ENCODE assay signal across 8 mouse cellular contexts in the genomic region with DNA sequence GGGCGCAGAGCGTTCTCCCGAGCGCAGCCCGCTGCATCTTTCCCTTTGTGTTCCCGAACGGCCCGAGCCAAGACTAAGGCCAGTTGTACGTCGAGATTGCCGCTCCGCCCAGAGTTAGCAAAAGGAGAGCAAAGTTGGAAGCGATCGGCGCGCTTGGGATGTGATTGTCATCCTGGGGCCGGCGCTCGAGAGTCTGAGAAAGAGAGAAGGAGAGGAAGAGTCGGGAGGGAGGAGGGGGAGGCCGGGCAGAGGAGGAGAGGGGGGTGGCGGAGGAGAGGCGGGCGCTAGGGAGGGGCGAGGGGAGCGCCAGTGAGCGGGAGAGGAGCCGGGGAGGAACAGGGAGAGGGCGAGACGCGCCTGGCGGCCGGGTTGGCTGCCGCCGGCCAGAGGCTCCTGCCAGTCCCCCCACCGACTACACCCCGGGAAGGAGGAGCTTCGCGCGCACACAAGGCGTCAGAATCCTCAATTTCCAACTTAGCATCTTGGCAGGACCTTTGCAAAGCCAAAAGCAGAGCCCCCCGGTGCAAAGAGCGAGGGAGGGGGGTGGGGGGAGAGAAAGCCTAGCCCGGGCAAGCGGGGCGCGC. TPM values are rescaled to one million over a fixed set of nuclear protein-coding genes. Genes with fewer than 3 reads are reported as not detected.
A peak's percentile ranks its signal among the peaks of the same experiment; 100 is the strongest.
DNase-seq lines count a peak whose midpoint lies in the region; ATAC-seq and TF ChIP-seq lines count a peak whose summit lies in the region.

A gene (plus strand): TSS at position 228 of the 584 bp plus-strand sequence.

- no peaks in the 10 kb centered on the region for H3K36me3 ChIP-seq in G1E (replicated peaks)
- no peaks in the 10 kb centered on the region for H3K36me3 ChIP-seq in embryonic facial prominence, embryonic 15.5 days
- no peaks in the 10 kb centered on the region for H3K36me3 ChIP-seq in heart, embryonic 15.5 days
- no peaks in the 10 kb centered on the region for H3K36me3 ChIP-seq in stomach, postnatal 0 days (ENCODE audit: control insufficient read depth, insufficient read depth, low read length)

- under 1% methylated on average over 41 of the region's 47 CpGs for WGBS in embryonic facial prominence, embryonic 15.5 days
- WGBS in heart, embryonic 15.5 days: under 1% methylated on average over 39 of the region's 47 CpGs
- 1% methylated on average over 32 of the region's 47 CpGs for WGBS in stomach, postnatal 0 days

- no peak for TF ChIP-seq EP300 in stomach, postnatal 0 days (optimal IDR thresholded peaks at IDR 0.05)

- no peak for ATAC-seq in G1E (ENCODE audit: extremely low read depth, insufficient number of reproducible peaks, low FRiP score, poor library complexity, severe bottlenecking)
- ATAC-seq in embryonic facial prominence, embryonic 15.5 days (ENCODE audit: insufficient number of reproducible peaks, low FRiP score, low TSS enrichment, low read depth): peak; percentile 80
- peak; percentile 73 for ATAC-seq in heart, embryonic 15.5 days (replicated peaks; ENCODE audit: insufficient number of reproducible peaks, insufficient read depth, low FRiP score, low read depth)
- peak; percentile 67 for ATAC-seq in stomach, postnatal 0 days (ENCODE audit: low FRiP score, low TSS enrichment)

- peak within 1 kb of the TSS; percentile 97 for H3K27ac ChIP-seq in embryonic facial prominence, embryonic 15.5 days (replicated peaks)
- peak within 1 kb of the TSS; percentile 94 for H3K27ac ChIP-seq in heart, embryonic 15.5 days
- H3K27ac ChIP-seq in stomach, postnatal 0 days (replicated peaks): peak within 1 kb of the TSS; percentile 86

- TF ChIP-seq CTCF in G1E (IDR thresholded peaks at IDR 0.05; ENCODE audit: low read depth, low read length): no peak
- TF ChIP-seq CTCF in stomach, postnatal 0 days (IDR thresholded peaks at IDR 0.05; ENCODE audit: low read depth): no peak

- H3K4me3 ChIP-seq in G1E (ENCODE audit: low read depth, low read length): peak within 1 kb of the TSS; percentile 86
- H3K4me3 ChIP-seq in embryonic facial prominence, embryonic 15.5 days (replicated peaks): peak within 1 kb of the TSS; percentile 75
- peak within 1 kb of the TSS; percentile 90 for H3K4me3 ChIP-seq in heart, embryonic 15.5 days
- peak within 1 kb of the TSS; percentile 69 for H3K4me3 ChIP-seq in stomach, postnatal 0 days (ENCODE audit: low read depth, low read length)

- peak within 1 kb of the TSS; percentile 84 for H3K4me2 ChIP-seq in embryonic facial prominence, embryonic 15.5 days (replicated peaks)
- peak within 1 kb of the TSS; percentile 93 for H3K4me2 ChIP-seq in heart, embryonic 15.5 days
- peak within 1 kb of the TSS; percentile 72 for H3K4me2 ChIP-seq in stomach, postnatal 0 days (replicated peaks; ENCODE audit: low read depth)

- peaks cover 25% of the 10 kb centered on the region for H3K4me1 ChIP-seq in G1E (ENCODE audit: insufficient read depth, low read depth, low read length)
- H3K4me1 ChIP-seq in embryonic facial prominence, embryonic 15.5 days: peaks cover 67% of the 10 kb centered on the region
- peaks cover 36% of the 10 kb centered on the region for H3K4me1 ChIP-seq in heart, embryonic 15.5 days (replicated peaks)
- no peaks in the 10 kb centered on the region for H3K4me1 ChIP-seq in stomach, postnatal 0 days (replicated peaks; ENCODE audit: control insufficient read depth, insufficient read depth)

- H3K9me3 ChIP-seq in G1E (replicated peaks): peaks cover 50% of the 10 kb centered on the region
- no peaks in the 10 kb centered on the region for H3K9me3 ChIP-seq in embryonic facial prominence, embryonic 15.5 days (replicated peaks)
- no peaks in the 10 kb centered on the region for H3K9me3 ChIP-seq in heart, embryonic 15.5 days (replicated peaks)
- H3K9me3 ChIP-seq in stomach, postnatal 0 days (ENCODE audit: control insufficient read depth, low read length): no peaks in the 10 kb centered on the region

- H3K27me3 ChIP-seq in G1E (ENCODE audit: insufficient read depth, low read length): no peaks in the 10 kb centered on the region
- H3K27me3 ChIP-seq in embryonic facial prominence, embryonic 15.5 days: peaks cover 20% of the 10 kb centered on the region
- H3K27me3 ChIP-seq in heart, embryonic 15.5 days: peaks cover 47% of the 10 kb centered on the region
- H3K27me3 ChIP-seq in stomach, postnatal 0 days (ENCODE audit: control insufficient read depth, insufficient read depth, low read length): peaks cover 28% of the 10 kb centered on the region

- H3K9ac ChIP-seq in embryonic facial prominence, embryonic 15.5 days: peak within 1 kb of the TSS; percentile 78
- H3K9ac ChIP-seq in heart, embryonic 15.5 days: peak within 1 kb of the TSS; percentile 74
- peak within 1 kb of the TSS; percentile 77 for H3K9ac ChIP-seq in stomach, postnatal 0 days (ENCODE audit: low read length)

- DNase-seq in G1E (ENCODE audit: low spot score): no peak
- DNase-seq in adrenal gland, adult 8-10 months: peak; percentile 61
- DNase-seq in kidney, postnatal 10 days: peak; percentile 85
- peak; percentile 83 to 94 for DNase-seq in lung, postnatal 4 days
- peak; percentile 88 for DNase-seq in stomach, postnatal 0 days (ENCODE audit: low spot score)
- DNase-seq in natural killer cell, adult 2 months (ENCODE audit: low spot score in 2 of 2): no peak

RNA-seq across cellular contexts. Expression of the gene that starts here (rescaled TPM):
- total RNA-seq in G1E (2014; fragmentation: Nextera tagmentation) (not detected in 2 replicates), G1E (2017) (0.12 and 0.16 TPM in 2 replicates)
- polyA plus RNA-seq in G1E (2012): 0.55 and 0.70 TPM in 2 replicates
- total RNA-seq in adrenal gland, adult 8-10 months (2022): 1 to 10 TPM; 2.0 to 2.4 (median 2.3) TPM
- 20.2 and 23.1 TPM in 2 replicates for polyA plus RNA-seq in embryonic facial prominence, embryonic 15.5 days (2015; fragmentation: Nextera tagmentation; extraction: Ambion mirVana)
- 7.7 and 8.6 TPM in 2 replicates for polyA plus RNA-seq in heart, embryonic 15.5 days (2015; fragmentation: Nextera tagmentation; extraction: Ambion mirVana)
- polyA plus RNA-seq in stomach, postnatal 0 days (2015; fragmentation: Nextera tagmentation; extraction: Ambion mirVana): 4.5 and 4.7 TPM in 2 replicates

Comparison
In these comparisons a context has a peak if more than half of its experiments do, and no peak if none do; other contexts are left out.
1. DNase-seq: peak in adrenal gland, adult 8-10 months (single experiment), kidney, postnatal 10 days (single experiment), lung, postnatal 4 days (2 of 2) and stomach, postnatal 0 days (single experiment); none in G1E (single experiment) and natural killer cell, adult 2 months (0 of 2).
2. Peak in every context shown above with its lines, with median percentiles within 50 percentile points of each other: H3K4me3 ChIP-seq, H3K27ac ChIP-seq, H3K4me2 ChIP-seq and H3K9ac ChIP-seq.